Mouse (Mus musculus) embryonic facial prominence, embryonic 10.5 days (tissue): Measurements from ENCODE around the gene Trim16. TPM values are rescaled to one million over a fixed set of nuclear protein-coding genes. Genes with fewer than 3 reads are reported as not detected.
A peak's percentile ranks its signal among the peaks of the same experiment; 100 is the strongest.

Experiments
- DNase-seq: peaks from one replicate; pipeline ENCODE4 v3.0.0-alpha.2; 2017; ENCODE audit warnings: low spot score
- H3K27ac ChIP-seq: fragments of 300-500 bp; sonication (generic); replicated peaks from 2 replicates; pipeline ENCODE4 v1.5.1; 2016; ENCODE audit warnings: mild to moderate bottlenecking
- H3K27me3 ChIP-seq: fragments of 300-500 bp; sonication (generic); replicated peaks from 2 replicates; pipeline ENCODE4 v1.6.1; 2016; ENCODE audit warnings: low read depth, mild to moderate bottlenecking; ENCODE audit not compliant: poor library complexity, severe bottlenecking
- H3K36me3 ChIP-seq: fragments of 300-500 bp; sonication (generic); replicated peaks from 2 replicates; pipeline ENCODE4 v1.6.1; 2016; ENCODE audit warnings: mild to moderate bottlenecking, moderate library complexity
- H3K4me1 ChIP-seq: fragments of 300-500 bp; sonication (generic); 2 replicates; pipeline ENCODE4 v1.6.1; 2016
- H3K4me3 ChIP-seq: fragments of 300-500 bp; sonication (generic); 2 replicates; pipeline ENCODE4 v1.5.1; 2016; ENCODE audit warnings: mild to moderate bottlenecking, moderate library complexity
- H3K9me3 ChIP-seq: fragments of 300-500 bp; sonication (generic); 2 replicates; pipeline ENCODE4 v1.6.1; 2016; ENCODE audit warnings: mild to moderate bottlenecking
- WGBS: fragments of 180-500 bp; shearing (Covaris S2); methylation state at CpG from one replicate; pipeline ENCODE4 v1.1.7; 2016; 5-methylcytosine and 5-hydroxymethylcytosine counted together
- polyA plus RNA-seq: library from polyadenylated mRNA; unstranded; fragments of >200 nt; fragmentation: Nextera tagmentation; extraction: Ambion mirVana; gene quantifications from 2 replicates; pipeline ENCODE4 v1.2.1, GENCODE M21; 2016

The Trim16 gene
- 2.9 and 3.7 TPM in 2 replicates for polyA plus RNA-seq

DNA sequence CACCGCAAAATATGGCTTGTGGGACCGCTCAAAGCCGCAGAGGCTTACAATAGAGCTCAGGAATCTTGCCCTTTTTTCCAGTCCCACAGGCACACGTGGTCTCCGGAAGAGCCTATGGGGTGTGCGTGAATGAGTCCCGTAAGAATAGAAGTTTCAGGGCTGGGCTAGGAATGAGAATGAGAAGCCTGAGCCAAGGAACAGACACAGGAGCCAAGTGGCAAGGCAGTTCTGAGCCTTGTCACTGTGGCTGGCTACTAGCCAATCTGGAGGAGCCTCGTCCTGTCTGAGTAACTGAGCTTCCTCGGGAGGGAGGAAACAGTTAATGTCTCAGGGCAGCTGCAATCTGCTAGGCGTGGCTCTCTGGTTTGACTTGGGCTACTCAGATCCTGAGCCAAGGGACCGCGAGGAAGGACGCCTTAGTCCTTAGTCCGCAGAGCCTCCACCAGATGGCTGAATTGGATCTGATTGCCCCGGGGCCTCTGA lies at the start of gene Trim16:
Trim16 (plus strand) TSS at position 173 of the 483 bp plus-strand sequence.
- DNase-seq: peak; percentile 64
- no peaks in the 10 kb centered on the region for H3K9me3 ChIP-seq
- H3K36me3 ChIP-seq: no peaks in the 10 kb centered on the region
- WGBS: 9% methylated on average over 15 of the region's 15 CpGs
- H3K4me1 ChIP-seq: peaks cover 24% of the 10 kb centered on the region
- peak within 1 kb of the TSS; percentile 77 for H3K27ac ChIP-seq
- 0 out of 2 replicates have a peak, but pooled peaks cover 18% of the 10 kb centered on the region for H3K27me3 ChIP-seq
- H3K4me3 ChIP-seq: peak within 1 kb of the TSS; percentile 55

DNA sequence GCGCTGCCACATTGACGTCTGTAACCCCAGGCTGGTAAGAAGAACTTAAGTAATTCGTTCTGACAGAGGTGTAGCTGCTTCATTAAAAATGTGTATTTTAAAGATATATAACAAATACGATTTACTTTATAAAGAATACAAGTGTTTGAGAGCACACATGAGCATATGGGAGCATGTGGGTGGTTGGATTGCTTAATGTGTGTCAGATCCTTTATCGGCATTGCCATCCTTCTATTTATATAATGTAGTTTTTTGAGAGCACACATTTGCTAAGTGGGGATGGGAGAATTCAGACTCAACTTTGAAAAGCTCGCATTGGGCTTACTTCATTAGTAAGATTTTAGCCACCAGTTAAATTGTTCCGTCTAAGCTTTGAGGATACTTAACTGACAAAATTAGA lies 43.5 kb upstream of the Trim16 start:
- Histone ChIP-seq H3K4me1 (no peaks in the 10 kb centered on the region), H3K27me3 (no peaks in the 10 kb centered on the region), H3K9me3 (peaks cover 73% of the 10 kb centered on the region), H3K36me3 (peaks cover 70% of the 10 kb centered on the region), H3K4me3 (no peak overlapping the region), H3K27ac (no peak overlapping the region)
- no peak for DNase-seq
- WGBS: 93% methylated on average over 7 of the region's 7 CpGs

DNA sequence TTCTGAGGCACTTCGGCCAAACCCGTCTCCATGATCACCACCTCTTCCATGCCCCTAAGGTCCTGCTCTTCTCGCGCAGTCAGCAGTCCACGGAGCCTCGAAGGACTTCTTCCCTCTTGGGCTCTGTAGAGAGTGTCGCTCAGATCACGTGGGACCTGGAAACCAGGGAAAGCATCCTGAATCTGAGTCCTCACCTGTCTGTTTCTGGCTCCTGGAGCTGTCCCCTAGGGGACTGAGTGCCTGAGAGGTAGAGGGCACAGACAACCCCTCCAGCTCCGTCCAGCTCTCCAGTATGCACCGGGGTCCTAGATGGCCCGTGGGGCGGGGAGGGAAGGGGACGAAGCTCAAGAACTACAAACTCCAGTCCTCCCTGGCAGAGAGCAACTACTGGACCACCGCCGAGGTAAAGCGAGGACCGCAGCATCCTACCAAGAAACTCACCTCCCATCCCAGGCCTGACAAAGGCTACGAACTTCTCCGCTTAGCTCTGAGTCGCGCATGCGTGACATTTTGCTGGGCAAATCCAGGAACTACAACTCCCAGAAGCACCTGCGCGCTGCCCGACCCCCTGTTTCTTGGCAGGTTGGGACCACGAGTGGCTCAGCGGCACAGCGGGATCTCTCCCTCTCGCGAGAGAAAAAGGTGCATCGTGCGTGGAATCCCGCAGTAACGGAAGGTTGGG lies 31.0 kb upstream of the Trim16 start, which contains the start of gene Zfp286:
Zfp286 (minus strand) TSS at position 528 of the 682 bp plus-strand sequence.
- peak within 1 kb of the TSS; percentile 93 for H3K27ac ChIP-seq
- peaks cover 8% of the 10 kb centered on the region for H3K4me1 ChIP-seq
- peak; percentile 96 for DNase-seq
- no peaks in the 10 kb centered on the region for H3K27me3 ChIP-seq
- H3K9me3 ChIP-seq: peaks cover 5% of the 10 kb centered on the region; the same call in 1 of the 2 replicates
- H3K36me3 ChIP-seq: peaks cover 40% of the 10 kb centered on the region
- WGBS: 7% methylated on average over 34 of the region's 34 CpGs
- H3K4me3 ChIP-seq: peak within 1 kb of the TSS; percentile 77

GRCm38 (mm10) chr11:62789617-62789936 lies 30.5 kb upstream of the Trim16 start:
- no peak for DNase-seq
- peak overlapping the region; percentile 77 for H3K4me3 ChIP-seq
- H3K27me3 ChIP-seq: no peaks in the 10 kb centered on the region
- WGBS: 63% methylated on average over 3 of the region's 3 CpGs
- H3K4me1 ChIP-seq: peaks cover 8% of the 10 kb centered on the region
- H3K9me3 ChIP-seq: peaks cover 4% of the 10 kb centered on the region; the same call in 1 of the 2 replicates
- H3K36me3 ChIP-seq: peaks cover 35% of the 10 kb centered on the region
- H3K27ac ChIP-seq: peak overlapping the region; percentile 93

- H3K4me3 ChIP-seq: no peak overlapping the region
- no peaks in the 10 kb centered on the region for H3K4me1 ChIP-seq
- WGBS: 56% methylated on average over 13 of the region's 13 CpGs
- H3K36me3 ChIP-seq: no peaks in the 10 kb centered on the region
- no peak for DNase-seq
- H3K9me3 ChIP-seq: peaks cover 9% of the 10 kb centered on the region
- H3K27ac ChIP-seq: no peak overlapping the region
- H3K27me3 ChIP-seq: no peaks in the 10 kb centered on the region
These were observed 15.9 kb upstream of the Trim16 start for GRCm38 (mm10) chr11:62804119-62804518.

- Histone ChIP-seq H3K27ac (no peak overlapping the region), H3K27me3 (no peaks in the 10 kb centered on the region), H3K9me3 (peaks cover 6% of the 10 kb centered on the region), H3K4me1 (no peaks in the 10 kb centered on the region), H3K36me3 (no peaks in the 10 kb centered on the region), H3K4me3 (no peak overlapping the region)
- DNase-seq: no peak
- WGBS: 88% methylated on average over 2 of the region's 2 CpGs
These were observed 12.1 kb upstream of the Trim16 start for GRCm38 (mm10) chr11:62807965-62808364.

- H3K4me3 ChIP-seq: no peak overlapping the region
- H3K27ac ChIP-seq: no peak overlapping the region
- 73% methylated on average over 4 of the region's 4 CpGs for whole genome bisulfite sequencing
- H3K9me3 ChIP-seq: peaks cover 6% of the 10 kb centered on the region
- H3K36me3 ChIP-seq: no peaks in the 10 kb centered on the region
- peak; percentile 23 for DNase-seq
- no peaks in the 10 kb centered on the region for H3K27me3 ChIP-seq
- H3K4me1 ChIP-seq: 0 out of 2 replicates have a peak, but pooled peaks cover 2% of the 10 kb centered on the region
These were observed 10.8 kb upstream of the Trim16 start for GRCm38 (mm10) chr11:62809201-62809600.

GRCm38 (mm10) chr11:62812268-62812667 lies 7.8 kb upstream of the Trim16 start:
- Histone ChIP-seq H3K9me3 (no peaks in the 10 kb centered on the region), H3K27ac (no peak overlapping the region), H3K4me1 (0 out of 2 replicates have a peak, but pooled peaks cover 2% of the 10 kb centered on the region), H3K27me3 (no peaks in the 10 kb centered on the region), H3K4me3 (no peak overlapping the region), H3K36me3 (no peaks in the 10 kb centered on the region)
- DNase-seq: no peak
- WGBS: 90% methylated on average over 6 of the region's 6 CpGs

GRCm38 (mm10) chr11:62813497-62813896 lies 6.5 kb upstream of the Trim16 start:
- Histone ChIP-seq H3K4me3 (no peak overlapping the region), H3K27ac (no peak overlapping the region), H3K9me3 (no peaks in the 10 kb centered on the region), H3K4me1 (0 out of 2 replicates have a peak, but pooled peaks cover 2% of the 10 kb centered on the region), H3K36me3 (no peaks in the 10 kb centered on the region), H3K27me3 (0 out of 2 replicates have a peak, but pooled peaks cover 3% of the 10 kb centered on the region)
- no peak for DNase-seq
- WGBS: 68% methylated on average over 1 of the region's 1 CpGs

DNA sequence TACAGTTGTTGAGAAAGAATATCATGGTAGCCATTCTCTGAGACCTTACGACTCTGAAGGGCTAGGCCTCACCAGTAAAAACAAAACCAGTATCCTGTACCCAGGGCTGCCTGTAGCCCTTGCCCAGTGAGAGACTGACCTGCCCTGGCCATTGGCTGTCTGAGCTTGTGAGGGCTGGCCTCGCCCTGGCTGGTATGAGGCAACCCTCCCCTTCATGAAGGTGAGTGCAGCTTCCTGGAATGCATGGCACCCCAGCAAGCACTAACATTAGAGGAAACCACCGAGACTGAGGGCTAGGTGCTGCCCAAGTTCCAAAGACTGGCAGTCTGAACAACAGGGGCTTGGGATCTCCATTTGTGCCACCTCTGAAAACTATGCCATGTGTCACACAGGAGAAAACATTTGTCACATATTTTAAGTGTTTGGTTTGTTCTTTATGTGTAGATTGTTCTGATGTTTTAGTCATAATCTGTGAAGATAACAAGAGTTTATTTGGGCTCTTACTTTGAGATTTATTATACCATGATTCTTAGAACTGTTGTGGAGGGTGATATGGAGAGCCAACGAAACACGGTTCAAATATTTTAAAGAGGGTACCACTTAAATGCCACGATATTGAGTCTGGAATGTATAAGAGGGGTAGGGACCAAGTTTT lies 5.9 kb upstream of the Trim16 start:
- H3K9me3 ChIP-seq: no peaks in the 10 kb centered on the region
- no peak overlapping the region for H3K27ac ChIP-seq
- no peak overlapping the region for H3K4me3 ChIP-seq
- 0 out of 2 replicates have a peak, but pooled peaks cover 2% of the 10 kb centered on the region for H3K4me1 ChIP-seq
- H3K27me3 ChIP-seq: 0 out of 2 replicates have a peak, but pooled peaks cover 9% of the 10 kb centered on the region
- no peaks in the 10 kb centered on the region for H3K36me3 ChIP-seq
- DNase-seq: no peak
- WGBS: 70% methylated on average over 6 of the region's 6 CpGs

DNA sequence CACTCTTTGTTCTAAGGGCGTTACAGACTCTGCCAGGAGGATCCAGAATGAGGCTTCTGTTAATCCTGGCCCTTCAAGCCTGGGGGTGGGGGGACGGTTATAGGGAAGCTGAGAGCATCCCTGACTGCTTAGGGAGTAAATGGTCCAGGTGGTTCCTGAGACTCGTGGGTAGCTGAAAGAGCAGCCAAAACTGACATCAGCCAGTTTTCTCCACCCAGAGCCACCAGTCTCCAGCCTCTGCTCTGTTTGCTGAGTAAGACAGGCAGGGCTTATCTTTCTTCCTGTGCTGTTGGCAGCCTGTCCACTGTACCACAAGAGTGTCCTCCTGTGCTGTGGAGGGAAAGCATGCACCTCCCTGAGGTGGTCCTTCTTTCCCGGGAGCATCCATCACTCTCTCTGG lies 5.4 kb upstream of the Trim16 start:
- peaks cover 7% of the 10 kb centered on the region for H3K4me1 ChIP-seq
- 0 out of 2 replicates have a peak, but pooled peaks cover 12% of the 10 kb centered on the region for H3K27me3 ChIP-seq
- no peak overlapping the region for H3K27ac ChIP-seq
- H3K4me3 ChIP-seq: no peak overlapping the region
- H3K36me3 ChIP-seq: no peaks in the 10 kb centered on the region
- no peak for DNase-seq
- 65% methylated on average over 4 of the region's 4 CpGs for WGBS
- H3K9me3 ChIP-seq: no peaks in the 10 kb centered on the region

GRCm38 (mm10) chr11:62815438-62815837 lies 4.6 kb upstream of the Trim16 start:
- no peak for DNase-seq
- 90% methylated on average over 1 of the region's 1 CpGs for WGBS
- H3K9me3 ChIP-seq: no peaks in the 10 kb centered on the region
- peaks cover 15% of the 10 kb centered on the region for H3K4me1 ChIP-seq
- no peak overlapping the region for H3K27ac ChIP-seq
- no peak overlapping the region for H3K4me3 ChIP-seq
- H3K36me3 ChIP-seq: no peaks in the 10 kb centered on the region
- H3K27me3 ChIP-seq: 0 out of 2 replicates have a peak, but pooled peaks cover 13% of the 10 kb centered on the region
